Mouse (Mus musculus): Measurements from ENCODE around the gene Zbtb7a. TPM values are rescaled to one million over a fixed set of nuclear protein-coding genes. Genes with fewer than 3 reads are reported as not detected.

The Zbtb7a gene
- total RNA-seq, 2 experiments from 2014 or later, result 43.7 to 48.0 TPM

DNA sequence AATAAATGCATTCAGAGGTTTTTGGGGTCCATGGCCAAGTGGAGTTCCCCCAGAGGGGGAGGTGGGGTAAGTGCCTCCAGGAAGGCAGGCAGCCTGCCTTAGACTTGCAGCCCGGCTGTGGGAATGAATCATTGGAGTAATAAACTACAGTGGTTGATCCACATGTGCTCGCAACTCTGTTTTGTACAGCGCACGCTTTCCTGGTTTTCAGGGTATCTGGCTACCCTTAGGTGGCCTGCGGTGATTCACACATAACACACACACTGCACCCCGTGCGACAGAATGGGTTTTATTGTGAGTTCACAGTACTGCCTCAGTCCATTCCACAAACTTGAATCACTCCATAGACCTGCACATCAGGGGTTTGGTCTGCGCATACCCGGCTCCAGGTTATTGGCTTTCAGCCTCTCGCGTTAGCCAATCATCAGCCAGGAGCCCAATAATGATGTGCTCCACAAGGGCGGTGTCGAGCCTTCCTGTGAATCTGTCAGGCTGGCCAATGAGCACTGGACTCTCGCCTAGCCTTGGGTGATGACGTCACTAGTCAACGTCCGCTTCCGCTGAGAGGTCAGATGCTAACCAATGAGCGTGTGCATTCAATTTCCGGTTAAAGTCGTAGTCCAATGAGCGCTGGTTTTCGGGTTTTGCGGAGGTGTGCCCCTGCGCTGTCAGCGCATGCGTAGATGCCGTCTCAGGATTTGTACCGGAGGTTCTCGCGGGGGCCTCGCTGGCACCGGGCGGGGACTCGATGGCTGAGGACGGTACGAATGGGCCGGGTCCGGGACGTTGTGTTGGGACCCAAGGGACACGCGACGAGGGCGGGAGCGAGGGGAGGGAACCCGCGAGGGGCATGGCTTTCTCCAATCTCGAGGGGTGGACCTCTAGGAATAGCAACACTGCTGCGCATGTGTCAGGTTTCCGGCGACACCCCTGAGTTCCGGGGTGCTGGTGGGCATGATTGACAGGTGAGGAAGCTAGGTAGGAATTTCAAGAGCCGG, 47.6 kb downstream of the Zbtb7a start, which contains the start of gene Dapk3:
Gene Dapk3 (plus strand): TSS at position 670 of the 998 bp plus-strand sequence.
- intact Hi-C loops (cut with DNase I), result no loop called here
- peak; percentile 98 for DNase-seq

- DNase-seq, result no peak
- intact Hi-C loops (cut with DNase I), result no loop called here
These were observed 48.8 kb downstream of the Zbtb7a start, which contains the start of gene 4930442H23Rik for GRCm38 (mm10) chr10:81183805-81184204. Gene 4930442H23Rik (minus strand): TSS chr10:81183849.

- no peak for DNase-seq
- intact Hi-C loops (cut with DNase I), result no loop called here
These were observed 49.7 kb downstream of the Zbtb7a start for GRCm38 (mm10) chr10:81184765-81185164.

DNA sequence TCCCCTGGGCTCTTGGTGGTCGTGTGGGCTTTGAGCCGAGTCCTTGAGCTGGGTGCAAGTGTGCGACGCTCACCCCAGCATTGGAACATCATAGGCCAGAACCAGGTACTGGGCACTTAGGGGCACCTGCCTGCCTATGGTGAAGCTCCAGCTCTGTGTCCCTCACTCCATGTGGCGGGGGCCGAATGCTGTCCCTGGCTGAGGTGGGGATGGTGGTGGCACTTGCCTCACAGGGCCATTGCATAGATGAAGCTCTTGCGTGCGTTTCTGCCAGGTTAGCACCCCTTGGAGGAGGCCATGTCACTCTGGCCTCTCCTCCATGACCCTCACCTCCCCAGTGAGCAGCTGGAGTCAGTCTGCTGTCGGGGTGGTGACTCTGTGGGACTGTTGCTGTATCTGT, 52.1 kb downstream of the Zbtb7a start:
- DNase-seq, result no peak
- intact Hi-C loops (cut with DNase I), result no loop called here

DNA sequence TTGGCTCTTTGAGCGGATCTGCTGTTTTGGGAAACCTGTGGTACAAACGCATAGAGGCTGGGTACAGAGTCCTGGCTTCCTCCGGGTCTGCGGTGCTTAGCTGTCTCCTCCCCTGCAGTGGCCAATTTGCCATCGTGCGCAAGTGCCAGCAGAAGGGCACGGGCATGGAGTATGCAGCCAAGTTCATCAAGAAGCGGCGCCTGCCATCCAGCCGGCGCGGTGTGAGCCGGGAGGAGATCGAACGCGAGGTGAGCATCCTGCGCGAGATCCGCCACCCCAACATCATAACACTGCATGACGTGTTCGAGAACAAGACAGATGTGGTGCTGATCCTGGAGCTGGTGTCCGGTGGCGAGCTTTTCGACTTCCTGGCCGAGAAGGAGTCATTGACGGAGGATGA, 54.8 kb downstream of the Zbtb7a start:
- intact Hi-C loops (cut with DNase I), result no loop called here

GRCm38 (mm10) chr10:81190236-81190911, 55.4 kb downstream of the Zbtb7a start:
- peak in 1 of 2 experiments; percentile 61 for DNase-seq
- intact Hi-C loops (cut with DNase I), result no loop called here

More for the DNA sequence above, 54.8 kb downstream of the Zbtb7a start:
- no peak for DNase-seq

- no peak for DNase-seq
- intact Hi-C loops (cut with DNase I), result no loop called here
These were observed 55.9 kb downstream of the Zbtb7a start for GRCm38 (mm10) chr10:81190912-81191321.

GRCm38 (mm10) chr10:81191342-81191982, 56.4 kb downstream of the Zbtb7a start:
- peak; percentile 33 to 47 for DNase-seq
- intact Hi-C loops (cut with DNase I), result no loop called here

DNA sequence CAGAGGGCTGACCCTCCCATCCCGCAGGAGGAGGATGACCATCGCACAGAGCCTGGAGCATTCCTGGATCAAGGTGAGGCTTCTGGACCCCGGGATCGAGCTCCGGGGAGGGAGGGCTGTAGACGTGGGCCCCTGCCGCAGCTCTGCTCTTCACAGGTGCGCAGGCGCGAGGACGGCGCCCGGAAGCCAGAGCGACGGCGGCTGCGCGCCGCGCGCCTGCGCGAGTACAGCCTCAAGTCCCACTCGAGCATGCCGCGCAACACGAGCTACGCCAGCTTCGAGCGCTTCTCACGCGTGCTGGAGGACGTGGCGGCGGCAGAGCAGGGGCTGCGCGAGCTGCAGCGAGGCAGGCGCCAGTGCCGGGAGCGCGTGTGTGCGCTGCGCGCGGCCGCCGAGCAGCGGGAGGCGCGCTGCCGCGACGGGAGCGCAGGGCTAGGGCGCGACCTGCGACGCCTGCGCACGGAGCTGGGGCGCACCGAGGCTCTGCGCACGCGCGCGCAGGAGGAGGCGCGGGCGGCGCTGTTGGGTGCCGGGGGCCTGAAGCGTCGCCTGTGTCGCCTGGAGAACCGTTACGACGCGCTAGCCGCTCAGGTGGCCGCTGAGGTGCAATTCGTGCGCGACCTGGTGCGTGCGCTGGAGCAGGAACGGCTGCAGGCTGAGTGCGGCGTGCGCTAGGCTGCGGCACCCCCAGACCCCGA, 57.4 kb downstream of the Zbtb7a start:
- DNase-seq, result peak; percentile 87 to 90
- intact Hi-C loops (cut with DNase I), result no loop called here

DNA sequence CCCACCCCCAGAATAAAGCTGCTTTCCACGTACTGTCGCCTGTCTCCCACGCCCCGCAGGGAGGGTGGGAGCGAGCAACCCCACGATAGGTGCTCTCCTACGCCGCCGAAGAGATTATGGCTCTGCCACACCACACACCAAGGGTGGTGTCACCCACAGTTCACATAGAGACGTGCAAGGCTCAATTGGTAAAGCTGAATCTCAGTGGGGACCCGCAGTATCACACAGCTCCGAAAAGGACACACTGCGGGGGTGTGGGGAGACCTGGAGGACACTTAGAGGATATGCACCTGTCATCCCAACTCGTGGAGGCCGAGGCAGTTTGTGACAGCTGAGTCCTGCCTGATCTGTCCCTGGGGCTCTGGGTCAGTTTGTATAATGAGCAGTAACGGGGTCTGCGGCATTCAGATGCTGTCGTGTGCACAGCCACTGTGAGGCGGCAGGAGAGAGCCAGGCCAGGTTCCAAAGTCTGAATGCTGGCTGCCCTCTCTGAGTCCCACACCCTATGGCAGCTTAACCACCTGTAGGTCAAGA, 58.0 kb downstream of the Zbtb7a start:
- peak; percentile 66 to 76 for DNase-seq
- intact Hi-C loops (cut with DNase I), result no loop called here

GRCm38 (mm10) chr10:81193991-81194774, 59.2 kb downstream of the Zbtb7a start:
- intact Hi-C loops (cut with DNase I), result no loop called here
- peak; percentile 82 to 83 for DNase-seq

DNA sequence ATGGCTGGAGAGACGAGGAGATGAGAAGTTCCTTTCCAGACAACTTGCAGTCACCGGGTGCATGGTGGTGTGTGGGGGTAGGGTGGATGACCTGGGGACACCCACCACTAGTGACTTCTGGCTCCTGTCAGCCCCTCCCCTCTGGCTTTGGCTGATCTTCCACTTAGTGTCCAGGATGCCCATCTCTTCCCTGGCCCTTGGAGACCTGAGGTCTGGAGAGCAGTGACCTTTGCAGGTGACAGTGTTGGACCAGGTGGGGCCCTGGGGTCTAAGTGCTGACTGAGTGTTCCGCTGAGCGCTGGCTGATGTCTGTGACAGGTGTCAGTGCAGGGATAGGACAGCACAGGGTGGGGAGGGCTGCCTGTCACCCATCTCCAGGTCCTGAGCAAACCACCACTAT, 60.3 kb downstream of the Zbtb7a start:
- peak; percentile 32 to 55 for DNase-seq
- intact Hi-C loops (cut with DNase I), result loop anchor here (5.0 kb wide), 1 partner anchor 252 kb away; no protein-coding TSS in a partner anchor

GRCm38 (mm10) chr10:81196470-81197065, 61.5 kb downstream of the Zbtb7a start:
- intact Hi-C loops (cut with DNase I), result loop anchor here (5.0 kb wide), 1 partner anchor 251 kb away; no protein-coding TSS in a partner anchor
- DNase-seq, result peak; percentile 68 to 71

DNA sequence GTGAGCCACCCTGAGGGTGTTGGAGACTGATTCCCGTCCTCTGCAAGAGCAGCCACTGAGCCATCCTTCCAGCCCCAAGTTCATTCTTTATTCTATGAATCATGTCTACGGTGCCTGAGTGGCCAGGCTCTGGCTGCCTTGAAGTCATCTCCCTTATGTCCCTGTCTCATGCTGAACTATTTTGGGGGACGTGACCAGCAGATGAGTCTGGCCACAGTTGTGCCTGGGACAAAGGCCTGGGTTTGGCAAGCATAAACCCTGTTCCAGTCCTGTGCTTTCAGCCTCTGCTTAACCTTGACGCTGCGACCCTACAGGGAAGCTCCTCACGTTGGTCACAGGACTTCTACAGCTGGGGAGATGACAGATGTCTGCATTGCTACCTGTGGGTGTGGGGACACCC, 62.3 kb downstream of the Zbtb7a start:
- intact Hi-C loops (cut with DNase I), result loop anchor here (5.0 kb wide), 1 partner anchor 250 kb away; no protein-coding TSS in a partner anchor
- peak; percentile 58 to 71 for DNase-seq

- DNase-seq, result peak; percentile 79 to 82
- intact Hi-C loops (cut with DNase I), result loop anchor here (1.0 to 5.0 kb wide), 2 partner anchors 20 to 249 kb away; no protein-coding TSS in a partner anchor
These were observed 63.2 kb downstream of the Zbtb7a start for GRCm38 (mm10) chr10:81198230-81198629.

GRCm38 (mm10) chr10:81198990-81199389, 64.0 kb downstream of the Zbtb7a start:
- intact Hi-C loops (cut with DNase I), result loop anchor here (1.0 to 5.0 kb wide), 2 partner anchors 19 to 248 kb away; no protein-coding TSS in a partner anchor
- peak in 1 of 2 experiments; percentile 40 for DNase-seq

DNA sequence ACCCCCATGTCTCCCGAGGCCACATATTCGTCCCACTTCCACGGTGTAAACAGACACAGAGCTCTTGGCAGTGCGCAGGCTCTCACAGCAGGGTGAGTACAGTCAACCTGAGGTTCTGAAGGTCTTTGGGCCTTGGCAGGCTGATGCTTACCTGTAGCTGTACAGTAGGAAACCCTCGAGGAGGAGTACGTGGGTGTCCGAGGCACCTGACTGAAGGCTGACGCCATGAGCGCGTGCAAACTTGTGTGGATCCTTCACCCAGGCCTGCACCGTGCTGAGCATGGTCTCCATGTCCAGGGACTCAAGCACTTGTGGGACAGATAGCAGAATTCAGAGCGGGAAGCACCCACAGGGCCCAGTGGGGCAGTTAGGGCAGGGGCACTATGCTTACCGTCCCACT, 65.1 kb downstream of the Zbtb7a start:
- intact Hi-C loops (cut with DNase I), result no loop called here
- peak in 1 of 2 experiments; percentile 46 for DNase-seq

DNA sequence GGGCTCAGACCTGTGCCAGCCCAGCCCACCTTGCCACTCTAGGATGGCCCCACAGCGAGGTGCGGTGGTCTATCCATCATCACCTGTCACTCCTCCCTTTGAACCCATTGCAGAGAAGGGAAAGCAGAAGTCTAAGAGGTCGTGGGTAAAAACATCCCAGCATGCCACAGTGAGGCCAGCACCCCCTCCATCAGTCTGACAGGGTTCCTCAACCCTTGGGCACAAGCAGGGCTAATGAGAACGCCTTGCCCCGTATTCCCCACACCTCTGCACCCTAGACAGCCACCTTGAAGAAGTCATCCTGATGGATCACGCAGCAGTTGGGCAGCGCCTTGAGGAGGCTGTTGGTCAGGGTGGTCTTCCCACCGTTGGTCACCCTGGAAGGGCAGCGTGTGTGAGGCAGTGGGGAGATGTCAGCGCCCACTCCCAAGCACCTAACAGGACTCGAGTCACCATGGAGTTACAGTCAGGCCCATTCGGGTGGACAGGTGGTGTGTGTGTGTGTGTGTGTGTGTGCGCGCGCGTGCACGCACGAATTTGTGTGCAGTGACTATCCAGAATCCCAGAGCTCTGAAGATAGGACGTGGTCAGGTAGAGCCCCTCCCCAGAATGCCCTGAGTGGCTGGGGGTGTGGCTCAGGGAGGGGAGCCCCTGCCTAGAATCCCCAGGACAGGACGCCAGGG, 65.7 kb downstream of the Zbtb7a start:
- peak; percentile 41 to 48 for DNase-seq
- intact Hi-C loops (cut with DNase I), result no loop called here

Data from heart, postnatal 10 days (tissue).